Mouse (Mus musculus) stomach, embryonic 15.5 days (tissue): ENCODE measurements around the gene Tmed11. TPM values are rescaled to one million over a fixed set of nuclear protein-coding genes. Genes with fewer than 3 reads are reported as not detected.
"Not testable (repeated sequence)": the region's sequence is repeated elsewhere in the genome, so short reads cannot be mapped to it uniquely, and the experiment has no call there.

ENCODE experiments used
- ATAC-seq: fragments of 200-750 bp; cut with Nextera tagmentation; 2 replicates; pipeline ENCODE4 v1.8.0; 2017; ENCODE audit warnings: low read depth, moderate number of reproducible peaks, moderate TSS enrichment; ENCODE audit not compliant: insufficient read depth, low FRiP score
- H3K27ac ChIP-seq: fragments of 300-500 bp; sonication (generic); 2 replicates; pipeline ENCODE4 v1.5.1; 2015; ENCODE audit warnings: mild to moderate bottlenecking, inconsistent platforms
- H3K27me3 ChIP-seq: fragments of 300-500 bp; sonication (generic); replicated peaks from 2 replicates; pipeline ENCODE4 v1.6.1; 2015; ENCODE audit warnings: inconsistent platforms
- H3K36me3 ChIP-seq: fragments of 300-500 bp; sonication (generic); 2 replicates; pipeline ENCODE4 v1.6.1; 2015; ENCODE audit warnings: inconsistent platforms
- H3K4me1 ChIP-seq: fragments of 300-500 bp; sonication (generic); 2 replicates; pipeline ENCODE4 v1.6.1; 2015; ENCODE audit warnings: inconsistent platforms
- H3K4me2 ChIP-seq: fragments of 300-500 bp; sonication (generic); 2 replicates; pipeline ENCODE4 v1.6.1; 2015; ENCODE audit warnings: mild to moderate bottlenecking, inconsistent platforms
- H3K4me3 ChIP-seq: fragments of 300-500 bp; sonication (generic); replicated peaks from 2 replicates; pipeline ENCODE4 v1.5.1; 2015; ENCODE audit warnings: inconsistent platforms
- H3K9ac ChIP-seq: fragments of 300-500 bp; sonication (generic); 2 replicates; pipeline ENCODE4 v1.6.1; 2015; ENCODE audit warnings: inconsistent platforms
- H3K9me3 ChIP-seq: fragments of 300-500 bp; sonication (generic); 2 replicates; pipeline ENCODE4 v1.6.1; 2016; ENCODE audit warnings: inconsistent platforms
- WGBS: fragments of 180-500 bp; shearing (Covaris S2); methylation state at CpG from one replicate; pipeline ENCODE4 v1.1.7; 2015; 5-methylcytosine and 5-hydroxymethylcytosine counted together
- polyA plus RNA-seq: library from polyadenylated mRNA; unstranded; fragments of >200 nt; fragmentation: Nextera tagmentation; extraction: Ambion mirVana; gene quantifications from 2 replicates; pipeline ENCODE4 v1.2.1, GENCODE M21; 2015

The Tmed11 gene
- polyA plus RNA-seq: 4.3 and 5.8 TPM in 2 replicates

DNA sequence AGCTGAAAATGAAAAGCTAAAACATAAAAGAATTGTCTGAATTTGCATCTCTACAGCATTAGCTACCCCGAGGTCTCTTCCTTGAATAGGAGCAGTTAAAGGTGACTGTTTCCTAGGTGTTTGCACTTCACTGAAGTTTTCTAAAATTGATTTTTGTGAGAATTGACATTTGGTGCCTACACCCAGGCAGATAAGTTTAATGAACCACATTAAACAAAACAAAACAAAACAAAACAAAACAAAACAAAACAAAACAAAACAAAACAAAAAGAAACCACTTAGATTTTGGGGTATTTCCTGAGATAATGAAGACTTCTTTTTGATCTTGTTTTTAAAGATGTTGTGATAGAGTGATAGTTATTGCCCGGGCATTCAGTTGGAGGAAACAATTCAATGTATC is at the start of gene Tmed11:
Tmed11 (minus strand) TSS at position 101 of the 400 bp plus-strand sequence.
- H3K9me3 ChIP-seq, ATAC-seq, H3K27ac ChIP-seq, H3K36me3 ChIP-seq, H3K4me3 ChIP-seq, H3K9ac ChIP-seq, H3K27me3 ChIP-seq, H3K4me2 ChIP-seq, H3K4me1 ChIP-seq: not testable (repeated sequence)
- 73% methylated on average over 2 of the region's 2 CpGs for whole genome bisulfite sequencing

DNA sequence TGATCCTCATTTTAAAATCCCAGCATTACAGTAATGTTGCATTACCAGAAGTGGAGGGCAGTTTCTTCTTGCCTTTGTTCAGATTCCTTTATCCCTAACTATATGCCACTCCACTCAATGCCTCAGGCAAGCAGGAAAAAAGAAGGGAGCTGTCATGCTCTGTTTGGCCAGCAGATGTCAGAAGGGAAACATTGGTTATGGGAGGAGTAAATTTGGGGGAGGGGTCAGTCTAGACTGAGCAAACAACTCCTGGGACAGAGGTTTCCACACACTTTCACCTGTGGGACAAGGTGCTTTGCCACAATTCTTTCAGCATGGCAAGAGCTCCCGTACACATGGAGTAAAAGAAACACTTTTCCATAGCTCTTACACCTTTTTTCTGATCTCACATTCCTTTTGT is 41.0 kb upstream of the Tmed11 start:
- Histone ChIP-seq H3K9me3 (no peaks in the 10 kb centered on the region), H3K4me1 (no peaks in the 10 kb centered on the region)
- ATAC-seq: peak; percentile 58; the same call in 1 of the 2 replicates

DNA sequence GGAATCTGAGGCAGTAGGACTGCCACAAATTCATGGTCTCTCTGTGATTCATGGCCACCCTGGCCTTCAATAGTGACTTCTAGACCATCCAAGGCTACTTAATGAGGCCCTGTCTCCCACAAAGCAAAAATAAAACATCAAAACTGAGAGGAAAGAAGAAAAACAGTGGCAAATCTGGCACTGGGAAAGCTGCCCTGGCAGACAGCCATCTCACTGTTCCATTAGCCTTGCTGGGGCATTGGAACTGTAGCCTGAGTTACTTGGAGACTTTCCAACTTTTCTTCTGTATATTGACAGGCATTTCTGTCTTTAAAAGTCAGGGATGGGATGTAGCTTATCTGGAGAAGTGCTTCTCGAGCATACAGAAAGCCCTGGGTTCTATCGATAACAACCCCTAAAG is 28.1 kb upstream of the Tmed11 start:
- 79% methylated on average over 2 of the region's 2 CpGs for WGBS
- H3K4me2 ChIP-seq: no peak overlapping the region
- H3K27ac ChIP-seq: no peak overlapping the region
- no peaks in the 10 kb centered on the region for H3K36me3 ChIP-seq
- no peak for ATAC-seq
- H3K4me1 ChIP-seq: no peaks in the 10 kb centered on the region
- no peaks in the 10 kb centered on the region for H3K9me3 ChIP-seq
- H3K27me3 ChIP-seq: no peaks in the 10 kb centered on the region
- no peak overlapping the region for H3K4me3 ChIP-seq
- no peak overlapping the region for H3K9ac ChIP-seq

More for the DNA sequence above, 41.0 kb upstream of the Tmed11 start:
- no peak overlapping the region for H3K9ac ChIP-seq
- H3K4me2 ChIP-seq: no peak overlapping the region
- H3K36me3 ChIP-seq: no peaks in the 10 kb centered on the region
- 60% methylated on average over 1 of the region's 1 CpGs for WGBS
- H3K27ac ChIP-seq: no peak overlapping the region
- no peaks in the 10 kb centered on the region for H3K27me3 ChIP-seq
- H3K4me3 ChIP-seq: no peak overlapping the region

DNA sequence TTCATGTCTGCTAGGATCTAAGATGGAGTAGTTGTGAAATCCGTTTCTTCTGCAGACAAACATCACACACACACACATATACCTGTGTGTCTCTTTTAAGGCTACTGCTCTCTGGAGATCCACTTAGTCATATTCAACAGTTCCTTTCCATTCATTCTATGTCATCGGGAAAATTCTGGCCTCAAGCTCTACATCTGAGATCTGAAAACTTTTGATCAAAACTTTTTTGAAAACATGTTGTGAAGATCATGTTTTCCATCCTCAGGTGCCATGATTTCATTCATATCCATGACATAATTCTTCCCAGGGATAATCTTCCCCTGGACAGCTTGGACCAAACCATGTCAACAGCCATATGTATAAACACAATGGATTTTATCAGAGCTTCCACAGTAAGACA is 13.6 kb upstream of the Tmed11 start, which contains the start of gene Vmn2r8:
Vmn2r8 (minus strand) TSS at position 101 of the 400 bp plus-strand sequence.
- H3K9me3 ChIP-seq, H3K9ac ChIP-seq, H3K27ac ChIP-seq, H3K27me3 ChIP-seq, H3K4me3 ChIP-seq, ATAC-seq, H3K4me2 ChIP-seq, H3K4me1 ChIP-seq, H3K36me3 ChIP-seq: not testable (repeated sequence)
- 66% methylated on average over 2 of the region's 2 CpGs for WGBS

DNA sequence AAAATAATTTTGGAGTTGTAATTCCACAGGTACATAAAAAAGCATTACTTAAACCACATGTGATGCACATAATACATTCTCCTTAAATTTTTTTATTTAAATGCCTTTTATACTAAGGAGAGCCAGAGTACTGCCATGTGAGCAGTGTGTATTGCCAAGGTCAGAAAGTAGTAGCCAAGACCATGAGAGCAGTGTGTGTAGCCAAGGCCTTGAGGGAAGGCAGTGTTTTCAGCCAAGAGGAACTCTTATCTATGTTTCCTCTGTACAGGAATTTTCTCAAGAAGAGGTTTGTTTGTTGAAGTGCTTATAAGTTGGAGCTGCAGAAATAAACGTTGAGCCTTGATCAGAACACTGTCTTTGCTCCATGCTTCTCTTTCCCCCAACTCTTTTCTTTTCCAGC is 8.5 kb upstream of the Tmed11 start:
- 21% methylated on average over 1 of the region's 1 CpGs for WGBS
- Histone ChIP-seq H3K9me3 (no peaks in the 10 kb centered on the region), H3K27ac (no peak overlapping the region), H3K27me3 (no peaks in the 10 kb centered on the region), H3K4me3 (no peak overlapping the region), H3K36me3 (no peaks in the 10 kb centered on the region), H3K9ac (no peak overlapping the region), H3K4me2 (no peak overlapping the region), H3K4me1 (no peaks in the 10 kb centered on the region)
- no peak for ATAC-seq

DNA sequence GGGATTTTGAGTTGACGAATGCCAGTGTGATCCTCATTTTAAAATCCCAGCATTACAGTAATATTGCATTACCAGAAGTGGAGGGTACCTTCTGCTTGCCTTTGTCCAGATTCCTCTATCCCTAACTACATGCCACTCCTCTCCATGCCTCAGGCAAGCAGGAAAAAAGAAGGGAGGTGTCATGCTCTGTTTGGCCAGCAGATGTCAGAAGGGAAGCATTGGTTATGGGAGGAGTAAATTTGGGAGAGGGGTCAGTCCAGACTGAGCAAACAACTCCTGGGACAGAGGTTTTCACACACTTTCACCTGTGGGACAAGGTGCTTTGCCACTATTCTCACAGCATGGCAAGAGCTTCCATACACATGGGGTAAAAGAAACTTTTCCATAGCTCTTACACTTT is 4.8 kb downstream of the Tmed11 start:
- not testable (repeated sequence) for H3K36me3 ChIP-seq, H3K9ac ChIP-seq, H3K27me3 ChIP-seq, H3K4me3 ChIP-seq, H3K9me3 ChIP-seq, ATAC-seq, H3K27ac ChIP-seq, H3K4me2 ChIP-seq, H3K4me1 ChIP-seq
- WGBS: 32% methylated on average over 1 of the region's 1 CpGs

DNA sequence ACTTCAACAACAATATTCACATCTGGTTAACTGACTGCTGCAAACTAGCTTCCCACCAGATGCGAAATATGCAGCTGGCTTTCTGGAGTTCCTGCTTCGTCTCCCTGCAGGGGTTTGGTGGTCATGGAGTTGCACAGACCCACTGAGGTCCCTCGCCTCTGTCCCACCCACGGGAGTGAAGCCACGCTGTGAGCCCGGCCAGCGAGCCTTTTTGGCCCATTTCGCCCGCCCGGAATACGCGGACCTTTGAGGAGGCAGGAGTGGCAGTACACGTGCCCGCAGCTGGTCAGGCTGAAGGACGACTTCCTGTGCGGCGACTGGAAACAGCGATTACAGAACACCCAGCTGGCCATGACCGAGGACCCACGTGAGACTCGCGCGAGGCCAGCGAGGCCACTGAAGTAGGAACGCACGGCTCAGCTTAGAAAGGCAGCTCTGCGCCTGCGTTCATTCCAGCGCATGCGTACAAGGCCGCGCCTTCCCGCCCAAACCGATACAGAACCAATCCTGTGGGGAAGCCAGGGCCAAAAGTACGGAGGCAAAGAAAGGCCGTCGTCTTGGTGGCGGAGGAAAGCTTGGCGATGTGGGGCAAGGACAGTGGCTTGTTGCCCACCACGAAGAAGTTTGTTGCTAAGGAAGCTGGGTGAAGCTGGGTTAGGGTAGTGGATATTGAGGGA is 20.4 kb downstream of the Tmed11 start, which contains the start of gene Rnf212:
Rnf212 (minus strand) TSS at position 353 of the 677 bp plus-strand sequence.
- 77% methylated on average over 40 of the region's 40 CpGs for WGBS
- no peaks in the 10 kb centered on the region for H3K27me3 ChIP-seq

DNA sequence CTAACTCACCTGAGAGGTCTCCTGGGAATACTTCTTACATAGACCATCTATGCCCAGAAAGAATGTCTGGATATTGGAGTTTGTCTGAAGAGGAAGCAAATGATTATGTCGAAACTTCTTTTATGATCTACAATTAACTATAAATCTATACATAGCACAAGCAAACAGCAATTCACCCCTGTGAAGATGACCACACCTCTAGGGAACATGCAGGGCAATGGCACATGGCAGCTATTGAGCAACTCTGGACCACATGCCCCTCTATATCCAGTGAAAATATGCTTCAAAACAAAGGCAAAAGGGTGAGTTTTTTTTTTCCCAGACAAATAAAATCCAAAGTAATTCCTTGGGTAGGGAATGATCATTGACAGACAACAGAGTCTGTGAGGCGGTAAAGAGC is 35.2 kb downstream of the Tmed11 start:
- Histone ChIP-seq H3K36me3 (no peaks in the 10 kb centered on the region), H3K4me1 (no peaks in the 10 kb centered on the region), H3K9ac (no peak overlapping the region), H3K9me3 (no peaks in the 10 kb centered on the region), H3K4me3 (no peak overlapping the region), H3K27me3 (no peaks in the 10 kb centered on the region), H3K4me2 (no peak overlapping the region), H3K27ac (no peak overlapping the region)
- 77% methylated on average over 2 of the region's 2 CpGs for WGBS
- no peak for ATAC-seq

More for the DNA sequence above, 20.4 kb downstream of the Tmed11 start, which contains the start of gene Rnf212:
- H3K4me2 ChIP-seq: no peak within 1 kb of the TSS
- H3K9me3 ChIP-seq: no peaks in the 10 kb centered on the region
- H3K4me1 ChIP-seq: no peaks in the 10 kb centered on the region
- H3K36me3 ChIP-seq: no peaks in the 10 kb centered on the region
- H3K9ac ChIP-seq: no peak within 1 kb of the TSS
- no peak for ATAC-seq
- no peak within 1 kb of the TSS for H3K4me3 ChIP-seq
- no peak within 1 kb of the TSS for H3K27ac ChIP-seq

DNA sequence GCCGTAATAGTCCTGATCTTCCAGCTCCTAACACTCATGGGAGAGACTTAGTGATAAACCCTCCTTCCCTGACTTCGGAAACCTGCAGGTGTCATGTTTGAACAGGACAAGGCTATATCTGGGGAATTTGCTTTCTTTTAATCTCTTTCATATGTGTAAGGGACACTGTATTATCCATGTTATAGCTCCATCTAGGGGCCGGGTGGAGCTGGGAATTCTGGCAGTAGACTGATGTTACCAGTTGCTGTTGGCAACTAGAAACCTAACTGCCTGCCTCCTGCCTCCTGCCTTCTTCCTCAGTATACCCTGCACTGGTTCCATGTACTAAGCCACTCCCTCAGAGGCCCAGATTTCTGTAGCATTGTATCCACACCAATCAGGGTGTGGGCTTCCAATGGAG is 36.8 kb downstream of the Tmed11 start:
- no peak for ATAC-seq
- H3K27ac ChIP-seq: no peak overlapping the region
- no peaks in the 10 kb centered on the region for H3K4me1 ChIP-seq
- no peaks in the 10 kb centered on the region for H3K9me3 ChIP-seq
- 51% methylated on average over 3 of the region's 3 CpGs for WGBS
- H3K36me3 ChIP-seq: no peaks in the 10 kb centered on the region
- no peak overlapping the region for H3K9ac ChIP-seq
- no peak overlapping the region for H3K4me3 ChIP-seq
- no peaks in the 10 kb centered on the region for H3K27me3 ChIP-seq
- H3K4me2 ChIP-seq: no peak overlapping the region

DNA sequence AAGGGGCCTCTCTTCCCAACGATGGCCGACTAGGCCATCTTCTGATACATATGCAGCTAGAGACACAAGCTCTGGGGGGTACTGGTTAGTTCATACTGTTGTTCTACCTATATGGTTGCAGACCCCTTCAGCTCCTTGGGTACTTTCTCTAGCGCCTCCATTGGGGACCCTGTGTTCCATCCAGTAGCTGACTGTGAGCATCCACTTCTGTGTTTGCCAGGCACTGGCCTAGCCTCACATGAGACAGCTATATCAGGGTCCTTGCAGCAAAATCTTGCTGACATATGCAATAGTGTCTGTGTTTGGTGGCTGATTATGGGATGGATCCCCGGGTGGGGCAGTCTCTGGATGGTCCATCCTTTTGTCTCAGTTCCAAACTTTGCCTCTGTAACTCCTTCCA is 43.9 kb downstream of the Tmed11 start:
- not testable (repeated sequence) for H3K9ac ChIP-seq, H3K27me3 ChIP-seq, H3K4me2 ChIP-seq, H3K9me3 ChIP-seq, H3K4me1 ChIP-seq, ATAC-seq, H3K27ac ChIP-seq, H3K36me3 ChIP-seq, H3K4me3 ChIP-seq
- 83% methylated on average over 4 of the region's 4 CpGs for WGBS

DNA sequence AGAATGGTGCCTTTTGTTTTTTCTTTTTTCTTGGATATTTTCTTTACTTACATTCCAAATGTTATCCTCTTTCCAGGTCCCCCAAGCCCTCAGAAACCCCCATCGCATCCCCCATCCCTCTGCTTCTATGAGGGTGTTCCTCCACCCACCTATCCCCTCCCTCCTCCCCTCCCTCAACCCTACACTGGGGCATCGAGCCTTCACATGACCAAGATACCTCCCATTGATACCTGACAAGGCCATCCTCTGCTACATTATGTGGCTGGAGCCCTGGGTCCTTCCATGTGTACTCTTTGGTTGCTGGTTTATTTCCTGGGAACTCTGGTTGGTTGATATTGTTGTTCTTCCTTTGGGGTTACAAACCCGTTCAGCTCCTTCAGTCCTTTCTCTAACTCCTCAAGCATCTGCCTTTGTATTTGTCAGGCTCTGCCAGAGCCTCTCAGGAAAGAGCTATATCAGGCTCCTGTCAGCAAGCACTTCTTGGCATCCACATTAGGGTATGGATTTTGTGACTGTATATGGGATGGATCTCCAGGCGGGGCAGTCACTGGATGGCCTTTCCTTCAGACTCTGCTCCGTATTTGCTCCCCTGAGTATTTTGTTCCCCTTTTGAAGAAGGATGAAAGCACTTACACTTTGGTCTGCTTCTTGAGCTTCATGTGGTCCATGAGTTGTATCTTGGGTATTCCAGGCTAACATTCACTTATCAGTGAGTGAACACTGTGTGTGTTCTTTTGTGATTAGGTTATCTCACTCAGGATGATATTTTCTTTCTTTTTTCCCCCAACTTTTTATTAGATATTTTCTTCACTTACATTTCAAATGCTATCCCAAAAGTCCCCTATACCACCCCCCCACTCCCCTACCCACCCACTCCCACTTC is 44.6 kb downstream of the Tmed11 start:
- ATAC-seq: 0 out of 2 replicates have a peak, but pooled peaks have one; percentile 60
- whole genome bisulfite sequencing: 71% methylated on average over 5 of the region's 5 CpGs

DNA sequence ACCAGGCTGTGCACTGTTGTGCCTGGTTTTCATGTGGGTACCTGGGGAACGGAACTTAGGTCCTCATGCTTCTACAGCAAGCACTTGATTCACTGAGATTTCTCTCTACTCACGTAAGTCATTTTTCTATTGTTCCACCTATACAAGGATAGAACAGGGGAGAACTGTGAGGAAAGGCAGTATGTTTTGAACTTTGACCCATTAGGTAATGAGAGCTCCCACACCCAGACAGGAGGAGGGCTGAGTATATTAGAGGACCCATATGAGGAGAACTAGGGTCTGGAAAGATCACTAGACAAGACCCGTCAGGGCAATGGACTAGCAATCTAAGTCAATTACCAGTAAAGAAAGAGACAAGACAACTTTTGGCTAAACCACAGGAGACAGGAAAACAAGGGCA is 50.5 kb downstream of the Tmed11 start:
- Histone ChIP-seq H3K27ac (no peak overlapping the region), H3K27me3 (no peaks in the 10 kb centered on the region), H3K4me3 (no peak overlapping the region), H3K9ac (no peak overlapping the region), H3K4me2 (no peak overlapping the region), H3K9me3 (no peaks in the 10 kb centered on the region), H3K36me3 (no peaks in the 10 kb centered on the region), H3K4me1 (no peaks in the 10 kb centered on the region)
- 78% methylated on average over 3 of the region's 3 CpGs for WGBS
- ATAC-seq: no peak

More for the DNA sequence above, 44.6 kb downstream of the Tmed11 start:
- Histone ChIP-seq H3K4me2 (no peak overlapping the region), H3K27ac (no peak overlapping the region), H3K27me3 (no peaks in the 10 kb centered on the region), H3K4me1 (no peaks in the 10 kb centered on the region), H3K9ac (no peak overlapping the region), H3K36me3 (no peaks in the 10 kb centered on the region), H3K9me3 (no peaks in the 10 kb centered on the region), H3K4me3 (no peak overlapping the region)
